Comparison of ENCODE assay signal across 8 mouse cellular contexts in the genomic region with DNA sequence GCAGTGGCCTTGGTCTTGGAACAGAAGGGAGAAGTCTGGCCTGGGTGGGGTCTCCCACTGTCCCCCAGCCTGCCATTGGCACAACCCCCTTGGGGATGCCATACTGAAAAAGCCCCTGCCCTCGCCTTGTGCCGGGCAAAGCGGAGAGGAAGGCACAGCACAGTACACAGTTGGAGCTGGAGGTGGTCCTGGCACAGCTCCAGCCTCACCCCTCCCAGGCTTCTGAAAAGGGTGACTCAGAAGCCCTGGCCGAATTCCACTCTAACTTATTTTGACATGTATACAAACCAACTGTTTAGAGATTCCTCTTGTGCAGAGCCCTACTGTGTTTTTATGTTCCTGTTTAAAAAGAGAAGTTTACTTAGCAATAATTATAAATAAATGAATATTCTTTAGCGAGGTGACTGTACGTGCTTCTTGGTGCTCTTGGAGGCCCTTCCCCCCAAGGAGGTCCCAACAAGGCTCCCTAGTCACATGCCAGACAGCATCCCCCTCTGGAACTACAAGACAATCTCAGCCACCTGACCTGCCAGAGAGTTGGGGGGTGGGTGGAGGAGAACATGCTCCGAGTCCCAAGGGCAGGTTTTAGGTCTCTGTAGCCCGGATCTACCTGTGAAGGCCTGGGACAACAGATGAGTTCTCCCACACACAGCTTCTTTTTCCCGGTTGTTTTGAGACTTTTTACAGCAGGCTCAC. TPM values are rescaled to one million over a fixed set of nuclear protein-coding genes. Genes with fewer than 3 reads are reported as not detected.
DNase-seq lines count a peak whose midpoint lies in the region; ATAC-seq lines count a peak whose summit lies in the region.

No protein-coding gene starts in this region.

- DNase-seq in 3T3-L1 (ENCODE audit: low read depth, low spot score), result peak; percentile 91
- peak; percentile 55 for DNase-seq in cerebellum, adult 8-10 months
- peak; percentile 68 to 71 for DNase-seq in heart, postnatal 10 days
- peak; percentile 63 to 78 for DNase-seq in left cerebral cortex, adult 8-10 months (ENCODE audit: low spot score in 2 of 2)
- DNase-seq in T-cell, adult 2 months (ENCODE audit: low spot score), result no peak

- H3K4me3 ChIP-seq in forebrain, embryonic 13.5 days, result no peak overlapping the region
- H3K4me3 ChIP-seq in forebrain, embryonic 12.5 days (replicated peaks), result no peak overlapping the region
- H3K4me3 ChIP-seq in stomach, embryonic 15.5 days (replicated peaks), result no peak overlapping the region

- WGBS in forebrain, embryonic 13.5 days, result 62% methylated on average over 9 of the region's 9 CpGs
- 77% methylated on average over 9 of the region's 9 CpGs for WGBS in forebrain, embryonic 12.5 days
- 51% methylated on average over 9 of the region's 9 CpGs for WGBS in stomach, embryonic 15.5 days

- H3K27me3 ChIP-seq in forebrain, embryonic 13.5 days, result no peaks in the 10 kb centered on the region
- H3K27me3 ChIP-seq in forebrain, embryonic 12.5 days, result no peaks in the 10 kb centered on the region
- H3K27me3 ChIP-seq in stomach, embryonic 15.5 days (replicated peaks), result no peaks in the 10 kb centered on the region

- no peak overlapping the region for H3K9ac ChIP-seq in forebrain, embryonic 13.5 days
- H3K9ac ChIP-seq in forebrain, embryonic 12.5 days, result no peak overlapping the region
- H3K9ac ChIP-seq in stomach, embryonic 15.5 days, result no peak overlapping the region

- H3K36me3 ChIP-seq in forebrain, embryonic 13.5 days (ENCODE audit: poor library complexity, severe bottlenecking), result peaks cover 99% of the 10 kb centered on the region
- H3K36me3 ChIP-seq in forebrain, embryonic 12.5 days (replicated peaks), result peaks cover 98% of the 10 kb centered on the region
- peaks cover 61% of the 10 kb centered on the region for H3K36me3 ChIP-seq in stomach, embryonic 15.5 days

- intact Hi-C loops in heart, postnatal 10 days (cut with DNase I), result no loop called here

- peak; percentile 48; the same call in 1 of the 2 replicates for ATAC-seq in forebrain, embryonic 13.5 days
- no peak for ATAC-seq in forebrain, embryonic 12.5 days (ENCODE audit: low FRiP score)
- peak; percentile 33 for ATAC-seq in stomach, embryonic 15.5 days (ENCODE audit: insufficient read depth, low FRiP score, low read depth)

- no peak overlapping the region for H3K4me2 ChIP-seq in forebrain, embryonic 13.5 days
- H3K4me2 ChIP-seq in forebrain, embryonic 12.5 days, result no peak overlapping the region
- H3K4me2 ChIP-seq in stomach, embryonic 15.5 days, result no peak overlapping the region

- H3K9me3 ChIP-seq in forebrain, embryonic 13.5 days (replicated peaks), result no peaks in the 10 kb centered on the region
- H3K9me3 ChIP-seq in forebrain, embryonic 12.5 days, result no peaks in the 10 kb centered on the region
- H3K9me3 ChIP-seq in stomach, embryonic 15.5 days, result no peaks in the 10 kb centered on the region

- H3K4me1 ChIP-seq in forebrain, embryonic 13.5 days, result peaks cover 15% of the 10 kb centered on the region
- H3K4me1 ChIP-seq in forebrain, embryonic 12.5 days, result no peaks in the 10 kb centered on the region
- H3K4me1 ChIP-seq in stomach, embryonic 15.5 days, result peaks cover 8% of the 10 kb centered on the region; the same call in 1 of the 2 replicates

- H3K27ac ChIP-seq in forebrain, embryonic 13.5 days, result peak overlapping the region; percentile 65
- H3K27ac ChIP-seq in forebrain, embryonic 12.5 days, result no peak overlapping the region
- peak overlapping the region; percentile 64 for H3K27ac ChIP-seq in stomach, embryonic 15.5 days

RNA-seq across cellular contexts. Expression of a gene that starts 22.7 kb away (rescaled TPM):
- 351 and 386 TPM in 2 replicates for polyA plus RNA-seq in forebrain, embryonic 13.5 days (2015; fragmentation: Nextera tagmentation; extraction: Ambion mirVana)
- polyA plus RNA-seq in forebrain, embryonic 12.5 days (2016; fragmentation: Nextera tagmentation; extraction: Ambion mirVana), result 359 and 369 TPM in 2 replicates
- total RNA-seq in heart, postnatal 10 days (2021), result 1,000 to 10,000 TPM; 1,610 to 1,731 TPM
- total RNA-seq in left cerebral cortex, adult 8-10 months (2022), result 10 to 100 TPM; 61.7 to 68.1 (median 64.0) TPM
- 595 and 631 TPM in 2 replicates for polyA plus RNA-seq in stomach, embryonic 15.5 days (2015; fragmentation: Nextera tagmentation; extraction: Ambion mirVana)
